In the genomic region with DNA sequence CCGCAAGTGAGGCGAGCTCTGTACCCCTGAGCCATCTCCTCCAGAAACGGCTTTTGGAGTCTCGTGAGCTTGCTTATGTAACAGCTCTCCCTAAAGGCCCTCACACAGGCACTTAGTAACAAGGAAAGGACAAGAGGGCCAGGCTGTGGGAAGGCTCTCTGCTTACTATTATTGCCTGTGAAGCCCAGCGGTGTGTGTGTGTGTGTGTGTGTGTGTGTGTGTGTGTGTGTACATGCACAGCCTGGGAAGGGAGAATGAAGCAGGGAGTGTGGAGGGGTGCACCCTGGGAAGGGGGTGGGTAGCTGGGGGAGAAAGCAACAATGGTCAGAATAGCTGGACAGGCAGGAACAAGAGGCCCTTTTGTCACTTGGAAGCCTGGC, we compare ENCODE assay signal across 8 mouse cellular contexts. TPM values are rescaled to one million over a fixed set of nuclear protein-coding genes. Genes with fewer than 3 reads are reported as not detected.
A peak's percentile ranks its signal among the peaks of the same experiment; 100 is the strongest.
DNase-seq lines count a peak whose midpoint lies in the region; ATAC-seq and TF ChIP-seq lines count a peak whose summit lies in the region.

No protein-coding gene starts in this region.

- no peak for TF ChIP-seq EP300 in liver, postnatal 0 days (IDR thresholded peaks at IDR 0.05; ENCODE audit: low read depth)

- WGBS in hindbrain, embryonic 16.5 days, result 21% methylated on average over 5 of the region's 5 CpGs
- WGBS in liver, postnatal 0 days (ENCODE audit: insufficient replicate concordance), result 72% methylated on average over 5 of the region's 5 CpGs
- 35% methylated on average over 5 of the region's 5 CpGs for WGBS in stomach, embryonic 14.5 days

- no peaks in the 10 kb centered on the region for H3K36me3 ChIP-seq in hindbrain, embryonic 16.5 days (ENCODE audit: control insufficient read depth, insufficient read depth, low read length)
- no peaks in the 10 kb centered on the region for H3K36me3 ChIP-seq in liver, postnatal 0 days (replicated peaks; ENCODE audit: insufficient read depth, low read length)
- no peaks in the 10 kb centered on the region for H3K36me3 ChIP-seq in stomach, embryonic 14.5 days (ENCODE audit: control insufficient read depth, insufficient read depth, low read length)

- H3K4me1 ChIP-seq in hindbrain, embryonic 16.5 days (ENCODE audit: control insufficient read depth, insufficient read depth, low read depth, low read length), result peaks cover 24% of the 10 kb centered on the region
- peaks cover 16% of the 10 kb centered on the region for H3K4me1 ChIP-seq in liver, postnatal 0 days (ENCODE audit: insufficient read depth)
- H3K4me1 ChIP-seq in stomach, embryonic 14.5 days (ENCODE audit: control insufficient read depth, insufficient read depth, low read length), result peaks cover 21% of the 10 kb centered on the region

- no peaks in the 10 kb centered on the region for H3K9me3 ChIP-seq in hindbrain, embryonic 16.5 days (ENCODE audit: control insufficient read depth, low read length)
- no peaks in the 10 kb centered on the region for H3K9me3 ChIP-seq in liver, postnatal 0 days (ENCODE audit: low read length)
- no peaks in the 10 kb centered on the region for H3K9me3 ChIP-seq in stomach, embryonic 14.5 days (ENCODE audit: control insufficient read depth, low read depth, low read length)

- peak overlapping the region; percentile 62 for H3K9ac ChIP-seq in hindbrain, embryonic 16.5 days (ENCODE audit: low read depth, low read length)
- peak overlapping the region; percentile 2; the same call in 1 of the 2 replicates for H3K9ac ChIP-seq in liver, postnatal 0 days (replicated peaks)
- H3K9ac ChIP-seq in stomach, embryonic 14.5 days (replicated peaks; ENCODE audit: low read depth, low read length), result peak overlapping the region; percentile 18; the same call in 1 of the 2 replicates

- no peak for TF ChIP-seq CTCF in liver, postnatal 0 days (IDR thresholded peaks at IDR 0.05; ENCODE audit: low read depth)

- peak; percentile 18 for DNase-seq in ovary, postnatal 10 days (ENCODE audit: low spot score)
- DNase-seq in ovary, postnatal 36 days (ENCODE audit: low spot score), result no peak
- DNase-seq in liver, postnatal 0 days, result no peak
- DNase-seq in layer of hippocampus, postnatal 14 days (ENCODE audit: low spot score in 2 of 2), result no peak
- DNase-seq in T-cell, adult 2 months (ENCODE audit: low spot score), result no peak
- DNase-seq in cerebellum, adult 18-20 months, result no peak

- peak overlapping the region; percentile 96 for H3K27ac ChIP-seq in hindbrain, embryonic 16.5 days (ENCODE audit: low read depth, low read length)
- H3K27ac ChIP-seq in liver, postnatal 0 days (ENCODE audit: low read depth), result peak overlapping the region; percentile 87
- H3K27ac ChIP-seq in stomach, embryonic 14.5 days (ENCODE audit: low read length), result peak overlapping the region; percentile 96

- H3K27me3 ChIP-seq in hindbrain, embryonic 16.5 days (replicated peaks; ENCODE audit: control insufficient read depth, insufficient read depth, low read length), result no peaks in the 10 kb centered on the region
- H3K27me3 ChIP-seq in liver, postnatal 0 days (ENCODE audit: insufficient read depth, low read length), result no peaks in the 10 kb centered on the region
- H3K27me3 ChIP-seq in stomach, embryonic 14.5 days (ENCODE audit: control insufficient read depth, insufficient read depth, low read length), result no peaks in the 10 kb centered on the region

- peak; percentile 61 for ATAC-seq in hindbrain, embryonic 16.5 days
- ATAC-seq in liver, postnatal 0 days, result no peak
- peak; percentile 47; the same call in 1 of the 2 replicates for ATAC-seq in stomach, embryonic 14.5 days (ENCODE audit: insufficient number of reproducible peaks, insufficient read depth, low FRiP score, low read depth)

- H3K4me3 ChIP-seq in hindbrain, embryonic 16.5 days (ENCODE audit: low read length), result no peak overlapping the region
- no peak overlapping the region for H3K4me3 ChIP-seq in liver, postnatal 0 days (ENCODE audit: low read depth, low read length)
- H3K4me3 ChIP-seq in stomach, embryonic 14.5 days (ENCODE audit: low read depth, low read length), result no peak overlapping the region

- peak overlapping the region; percentile 71; the same call in 1 of the 2 replicates for H3K4me2 ChIP-seq in hindbrain, embryonic 16.5 days (ENCODE audit: low read length)
- H3K4me2 ChIP-seq in liver, postnatal 0 days (ENCODE audit: low read depth, low read length), result no peak overlapping the region
- H3K4me2 ChIP-seq in stomach, embryonic 14.5 days (replicated peaks; ENCODE audit: low read depth, low read length), result peak overlapping the region; percentile 47; the same call in 1 of the 2 replicates

RNA-seq across cellular contexts. Expression of a gene that starts 5.3 kb away (rescaled TPM):
- polyA plus RNA-seq in hindbrain, embryonic 16.5 days (2015; fragmentation: Nextera tagmentation; extraction: Ambion mirVana), result 6.5 and 9.1 TPM in 2 replicates
- polyA plus RNA-seq in liver, postnatal 0 days (2015; fragmentation: Nextera tagmentation; extraction: Ambion mirVana), result 6.3 and 8.9 TPM in 2 replicates
- polyA plus RNA-seq in stomach, embryonic 14.5 days (2014; fragmentation: Nextera tagmentation; extraction: Ambion mirVana), result 8.4 and 11.5 TPM in 2 replicates
- total RNA-seq in layer of hippocampus, postnatal 14 days (2021), result 1 to 10 TPM; 5.6 to 9.0 TPM

RNA-seq across cellular contexts. Expression of a gene that starts 7.7 kb away (rescaled TPM):
- polyA plus RNA-seq in hindbrain, embryonic 16.5 days (2015; fragmentation: Nextera tagmentation; extraction: Ambion mirVana), result 328 and 463 TPM in 2 replicates
- polyA plus RNA-seq in liver, postnatal 0 days (2015; fragmentation: Nextera tagmentation; extraction: Ambion mirVana), result 49.0 and 57.5 TPM in 2 replicates
- polyA plus RNA-seq in stomach, embryonic 14.5 days (2014; fragmentation: Nextera tagmentation; extraction: Ambion mirVana), result 287 and 333 TPM in 2 replicates
- 100 to 1,000 TPM; 525 to 527 TPM for total RNA-seq in layer of hippocampus, postnatal 14 days (2021)

RNA-seq across cellular contexts. Expression of a gene that starts 38.0 kb away (rescaled TPM):
- polyA plus RNA-seq in hindbrain, embryonic 16.5 days (2015; fragmentation: Nextera tagmentation; extraction: Ambion mirVana), result 2.0 and 2.4 TPM in 2 replicates
- polyA plus RNA-seq in liver, postnatal 0 days (2015; fragmentation: Nextera tagmentation; extraction: Ambion mirVana), result 2.1 and 2.2 TPM in 2 replicates
- 0.13 and 0.41 TPM in 2 replicates for polyA plus RNA-seq in stomach, embryonic 14.5 days (2014; fragmentation: Nextera tagmentation; extraction: Ambion mirVana)
- 1 to 10 TPM; 1.6 to 1.9 TPM for total RNA-seq in layer of hippocampus, postnatal 14 days (2021)

Comparison
In these comparisons a context has a peak if more than half of its experiments do, and no peak if none do; other contexts are left out.
1. H3K9ac ChIP-seq: peak in every context shown above with its lines; median percentile 62 in hindbrain, embryonic 16.5 days; 18 in stomach, embryonic 14.5 days; 2 in liver, postnatal 0 days.